Mouse (Mus musculus) kidney, embryonic 14.5 days (tissue): ENCODE results near the gene Smyd3. TPM values are rescaled to one million over a fixed set of nuclear protein-coding genes. Genes with fewer than 3 reads are reported as not detected.
A peak's percentile ranks its signal among the peaks of the same experiment; 100 is the strongest.

Source experiments
- ATAC-seq: fragments of 200-750 bp; cut with Nextera tagmentation; 2 replicates; pipeline ENCODE4 v1.8.0; 2017; ENCODE audit warnings: moderate number of reproducible peaks, mild to moderate bottlenecking, moderate TSS enrichment, moderate library complexity; ENCODE audit not compliant: low FRiP score, low TSS enrichment
- H3K27ac ChIP-seq: fragments of 300-500 bp; sonication (generic); 2 replicates; pipeline ENCODE4 v1.5.1; 2014; ENCODE audit warnings: low read depth, mild to moderate bottlenecking, low read length, moderate library complexity, mixed read lengths
- H3K27me3 ChIP-seq: fragments of 300-500 bp; sonication (generic); 2 replicates; pipeline ENCODE4 v1.6.1; 2014; ENCODE audit warnings: mild to moderate bottlenecking, low read length; ENCODE audit not compliant: control insufficient read depth, insufficient read depth
- H3K36me3 ChIP-seq: fragments of 300-500 bp; sonication (generic); 2 replicates; pipeline ENCODE4 v1.6.1; 2014; ENCODE audit warnings: low read length, mixed read lengths; ENCODE audit not compliant: control insufficient read depth, insufficient read depth
- H3K4me1 ChIP-seq: fragments of 300-500 bp; sonication (generic); 2 replicates; pipeline ENCODE4 v1.6.1; 2014; ENCODE audit warnings: low read length, mixed read lengths; ENCODE audit not compliant: control insufficient read depth, insufficient read depth
- H3K4me2 ChIP-seq: fragments of 300-500 bp; sonication (generic); replicated peaks from 2 replicates; pipeline ENCODE4 v1.6.1; 2014; ENCODE audit warnings: low read depth, mild to moderate bottlenecking, low read length
- H3K4me3 ChIP-seq: fragments of 300-500 bp; sonication (generic); 2 replicates; pipeline ENCODE4 v1.5.1; 2014; ENCODE audit warnings: mild to moderate bottlenecking, low read length
- H3K9ac ChIP-seq: fragments of 300-500 bp; sonication (generic); 2 replicates; pipeline ENCODE4 v1.6.1; 2014; ENCODE audit warnings: low read depth, mild to moderate bottlenecking, low read length, moderate library complexity
- H3K9me3 ChIP-seq: fragments of 300-500 bp; sonication (generic); 2 replicates; pipeline ENCODE4 v1.6.1; 2016; ENCODE audit warnings: low read length; ENCODE audit not compliant: control insufficient read depth
- WGBS: fragments of 180-500 bp; shearing (Covaris S2); extraction: QIAGEN DNeasy Blood & Tissue Kit; methylation state at CpG from one replicate; pipeline ENCODE4 v1.1.7; 2014; 5-methylcytosine and 5-hydroxymethylcytosine counted together
- polyA plus RNA-seq: library from polyadenylated mRNA; unstranded; fragments of >200 nt; fragmentation: Nextera tagmentation; extraction: Ambion mirVana; gene quantifications from 2 replicates; pipeline ENCODE4 v1.2.1, GENCODE M21; 2014

Smyd3 gene
- 19.9 and 21.5 TPM in 2 replicates for polyA plus RNA-seq

- 7% methylated on average over 39 of the region's 39 CpGs for WGBS
- H3K9me3 ChIP-seq: no peaks in the 10 kb centered on the region
These were observed at the start of gene Smyd3 for GRCm38 (mm10) chr1:179517713-179518465. TSS of gene Smyd3 (minus strand) at chr1:179518041.

DNA sequence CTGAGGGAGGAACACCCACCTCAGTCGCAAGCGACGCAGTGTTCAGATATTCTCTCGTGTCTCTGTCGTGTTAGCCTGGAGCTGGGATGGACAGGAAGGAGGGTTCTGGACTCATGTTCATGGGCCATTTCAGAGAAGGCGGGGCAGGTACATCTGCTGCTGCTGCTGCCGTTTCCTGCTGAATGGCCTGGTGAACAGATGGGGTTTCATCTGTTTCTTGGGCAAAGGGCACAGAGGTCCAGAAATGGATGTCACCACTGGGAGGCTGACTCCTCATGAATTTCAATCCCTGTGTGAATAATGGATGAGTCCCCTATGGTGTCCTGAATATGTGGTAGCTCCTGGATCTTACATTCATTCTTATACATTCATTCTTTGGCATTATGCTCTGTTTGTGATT is 49.7 kb upstream of the Smyd3 start:
- Histone ChIP-seq H3K9me3 (no peaks in the 10 kb centered on the region), H3K4me2 (no peak overlapping the region), H3K27ac (no peak overlapping the region), H3K27me3 (no peaks in the 10 kb centered on the region), H3K4me1 (peaks cover 4% of the 10 kb centered on the region; the same call in 1 of the 2 replicates), H3K4me3 (no peak overlapping the region), H3K36me3 (no peaks in the 10 kb centered on the region), H3K9ac (no peak overlapping the region)
- WGBS: 63% methylated on average over 7 of the region's 7 CpGs
- ATAC-seq: no peak

More at GRCm38 (mm10) chr1:179517713-179518465, at the start of gene Smyd3:
- Histone ChIP-seq H3K27me3 (no peaks in the 10 kb centered on the region), H3K4me3 (peak within 1 kb of the TSS; percentile 80), H3K4me1 (0 out of 2 replicates have a peak, but pooled peaks cover 4% of the 10 kb centered on the region), H3K36me3 (no peaks in the 10 kb centered on the region), H3K4me2 (peak within 1 kb of the TSS; percentile 95), H3K27ac (no peak within 1 kb of the TSS), H3K9ac (peak within 1 kb of the TSS; percentile 67)
- peak; percentile 85 for ATAC-seq

GRCm38 (mm10) chr1:179563926-179564325 is 46.1 kb upstream of the Smyd3 start:
- no peak for ATAC-seq
- no peak overlapping the region for H3K9ac ChIP-seq
- H3K27me3 ChIP-seq: no peaks in the 10 kb centered on the region
- H3K4me3 ChIP-seq: no peak overlapping the region
- no peaks in the 10 kb centered on the region for H3K9me3 ChIP-seq
- no peak overlapping the region for H3K27ac ChIP-seq
- WGBS: 49% methylated on average over 5 of the region's 5 CpGs
- peaks cover 10% of the 10 kb centered on the region for H3K4me1 ChIP-seq
- H3K4me2 ChIP-seq: no peak overlapping the region
- H3K36me3 ChIP-seq: no peaks in the 10 kb centered on the region

GRCm38 (mm10) chr1:179563211-179563610 is 45.4 kb upstream of the Smyd3 start:
- H3K4me3 ChIP-seq: no peak overlapping the region
- no peaks in the 10 kb centered on the region for H3K36me3 ChIP-seq
- H3K4me1 ChIP-seq: peaks cover 6% of the 10 kb centered on the region
- no peaks in the 10 kb centered on the region for H3K9me3 ChIP-seq
- H3K27me3 ChIP-seq: no peaks in the 10 kb centered on the region
- no peak overlapping the region for H3K27ac ChIP-seq
- 68% methylated on average over 4 of the region's 4 CpGs for WGBS
- no peak overlapping the region for H3K9ac ChIP-seq
- no peak overlapping the region for H3K4me2 ChIP-seq
- ATAC-seq: 0 out of 2 replicates have a peak, but pooled peaks have one; percentile 40

DNA sequence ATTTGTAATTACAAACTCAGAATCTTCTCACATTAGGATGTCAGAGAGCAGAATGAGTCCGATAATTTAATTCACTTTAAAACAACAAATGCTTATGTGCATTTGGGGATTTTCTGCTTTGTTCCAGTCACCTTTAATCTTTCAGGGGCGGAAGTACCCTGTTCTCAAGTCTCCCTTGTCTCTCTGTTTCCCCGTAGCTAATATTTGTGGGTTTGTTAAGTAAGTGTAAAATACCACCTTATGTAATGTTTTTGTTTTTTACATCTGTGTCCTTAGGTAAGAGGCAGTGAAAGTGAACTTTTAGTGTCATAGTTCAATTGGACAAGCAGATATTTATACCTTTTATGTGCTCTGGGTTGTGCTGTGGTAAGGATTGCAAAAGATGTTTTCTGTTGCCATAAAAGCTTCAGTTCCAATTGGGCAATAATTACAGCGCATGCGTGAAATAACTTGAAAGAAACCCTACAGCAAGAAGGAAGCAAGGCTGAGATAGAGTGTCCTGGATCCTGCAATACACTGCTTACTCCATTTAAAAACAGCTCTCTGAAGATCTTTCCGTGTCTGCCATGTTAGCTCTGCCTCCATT is 43.1 kb upstream of the Smyd3 start:
- H3K4me1 ChIP-seq: peaks cover 6% of the 10 kb centered on the region
- ATAC-seq: no peak
- H3K9me3 ChIP-seq: no peaks in the 10 kb centered on the region
- H3K36me3 ChIP-seq: no peaks in the 10 kb centered on the region
- WGBS: 71% methylated on average over 6 of the region's 6 CpGs
- H3K4me2 ChIP-seq: no peak overlapping the region
- no peak overlapping the region for H3K27ac ChIP-seq
- no peak overlapping the region for H3K4me3 ChIP-seq
- H3K27me3 ChIP-seq: no peaks in the 10 kb centered on the region
- H3K9ac ChIP-seq: no peak overlapping the region

DNA sequence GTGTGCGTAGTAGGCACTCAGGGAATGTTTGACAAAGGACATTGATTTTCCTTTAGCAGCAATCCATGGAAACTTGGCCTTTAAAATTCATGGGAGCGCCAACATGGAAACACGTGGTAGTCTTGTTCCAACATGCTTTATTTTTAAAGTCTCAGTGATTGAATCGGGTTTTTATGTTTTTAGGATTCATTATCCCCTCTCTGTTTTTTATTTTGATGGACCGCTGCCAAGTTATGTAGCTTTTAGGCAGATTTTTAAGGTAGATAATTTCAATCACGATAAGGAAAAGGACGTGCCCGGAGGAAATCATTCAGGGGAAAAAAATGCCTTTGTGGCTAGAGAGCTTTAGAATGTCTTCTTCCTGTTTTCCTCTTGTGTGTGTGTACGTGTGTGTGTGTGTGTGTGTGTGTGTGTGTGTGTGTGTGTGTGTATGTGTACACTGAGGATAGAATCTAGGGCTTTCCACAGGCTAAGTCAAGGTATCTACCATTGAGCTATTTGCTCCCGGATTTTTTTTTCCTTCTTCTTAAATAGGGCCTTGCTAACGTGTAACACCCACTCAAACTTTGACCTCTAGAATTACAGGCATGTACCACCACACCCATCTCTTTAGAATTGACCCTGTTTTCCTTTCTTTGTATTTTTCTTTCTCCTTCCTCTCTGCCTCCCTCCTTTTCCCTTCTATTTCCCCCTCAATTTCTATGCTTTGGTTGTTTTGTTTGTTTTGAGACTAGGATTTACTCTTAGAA is 41.8 kb upstream of the Smyd3 start:
- Histone ChIP-seq H3K4me3 (no peak overlapping the region), H3K27me3 (no peaks in the 10 kb centered on the region), H3K4me1 (peaks cover 6% of the 10 kb centered on the region), H3K9me3 (no peaks in the 10 kb centered on the region), H3K27ac (no peak overlapping the region), H3K9ac (no peak overlapping the region), H3K36me3 (no peaks in the 10 kb centered on the region), H3K4me2 (no peak overlapping the region)
- no peak for ATAC-seq
- WGBS: 62% methylated on average over 11 of the region's 11 CpGs

DNA sequence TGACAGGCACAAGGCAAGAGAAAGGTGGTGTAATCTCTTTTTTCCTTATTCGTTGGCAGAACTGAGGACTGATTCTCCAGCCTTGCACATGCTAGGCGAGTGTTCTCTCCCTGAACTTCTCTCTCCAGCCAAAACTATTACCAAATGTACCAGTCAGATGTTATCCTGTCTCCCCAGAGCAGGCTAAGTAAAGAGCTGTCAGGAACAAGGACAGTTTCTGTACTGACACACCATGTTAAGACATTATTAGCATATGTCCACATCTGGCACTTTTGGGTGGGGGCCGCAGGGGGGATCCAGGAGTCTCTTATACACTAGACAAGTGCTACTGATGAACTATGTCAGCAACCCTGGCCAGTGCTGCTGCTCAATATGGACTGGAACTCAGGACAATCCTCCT is 39.1 kb upstream of the Smyd3 start:
- 81% methylated on average over 3 of the region's 3 CpGs for WGBS
- no peaks in the 10 kb centered on the region for H3K36me3 ChIP-seq

DNA sequence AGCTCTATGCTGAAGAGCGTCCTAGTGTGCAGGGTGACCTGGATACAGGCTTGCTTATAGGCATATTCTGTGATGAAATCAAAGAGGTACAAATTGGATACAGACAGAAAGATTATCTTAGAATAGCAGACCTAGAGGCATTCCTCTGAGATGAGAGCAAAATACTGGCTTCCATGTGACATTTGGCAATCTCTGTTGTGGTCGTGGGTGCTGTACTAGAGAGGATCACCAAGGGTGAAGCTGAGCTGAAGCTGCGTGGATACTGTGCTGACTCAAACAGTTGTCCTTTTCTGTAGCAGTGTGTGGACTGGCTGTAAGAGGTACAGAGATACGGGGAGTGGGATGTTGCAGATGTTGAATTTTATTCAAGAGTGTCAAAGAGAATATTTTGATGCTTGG is 36.1 kb upstream of the Smyd3 start:
- Histone ChIP-seq H3K4me1 (no peaks in the 10 kb centered on the region), H3K4me3 (no peak overlapping the region), H3K36me3 (no peaks in the 10 kb centered on the region), H3K9ac (no peak overlapping the region), H3K4me2 (no peak overlapping the region), H3K27me3 (no peaks in the 10 kb centered on the region), H3K9me3 (no peaks in the 10 kb centered on the region), H3K27ac (no peak overlapping the region)
- WGBS: 88% methylated on average over 4 of the region's 4 CpGs
- no peak for ATAC-seq

More for the DNA sequence above, 39.1 kb upstream of the Smyd3 start:
- no peak overlapping the region for H3K9ac ChIP-seq
- H3K27ac ChIP-seq: no peak overlapping the region
- H3K4me2 ChIP-seq: no peak overlapping the region
- no peak for ATAC-seq
- no peaks in the 10 kb centered on the region for H3K27me3 ChIP-seq
- H3K4me3 ChIP-seq: no peak overlapping the region
- H3K4me1 ChIP-seq: peaks cover 6% of the 10 kb centered on the region
- no peaks in the 10 kb centered on the region for H3K9me3 ChIP-seq
